Mouse (Mus musculus) heart, embryonic 13.5 days (tissue): ENCODE results near the gene Rab42. TPM values are rescaled to one million over a fixed set of nuclear protein-coding genes. Genes with fewer than 3 reads are reported as not detected.

Experiments used
- ATAC-seq: fragments of 200-750 bp; cut with Nextera tagmentation; 2 replicates; pipeline ENCODE4 v1.8.0; 2017; ENCODE audit warnings: moderate TSS enrichment; ENCODE audit not compliant: insufficient number of reproducible peaks, low FRiP score, low TSS enrichment; ENCODE audit errors: extremely low read depth
- H3K27ac ChIP-seq: fragments of 300-500 bp; sonication (generic); replicated peaks from 2 replicates; pipeline ENCODE4 v1.5.1; 2015; ENCODE audit warnings: moderate library complexity, mild to moderate bottlenecking, inconsistent platforms
- H3K27me3 ChIP-seq: fragments of 300-500 bp; sonication (generic); replicated peaks from 2 replicates; pipeline ENCODE4 v1.6.1; 2015; ENCODE audit warnings: mild to moderate bottlenecking, inconsistent platforms
- H3K36me3 ChIP-seq: fragments of 300-500 bp; sonication (generic); 2 replicates; pipeline ENCODE4 v1.6.1; 2015; ENCODE audit warnings: mild to moderate bottlenecking, inconsistent platforms
- H3K4me1 ChIP-seq: fragments of 300-500 bp; sonication (generic); 2 replicates; pipeline ENCODE4 v1.6.1; 2015; ENCODE audit warnings: inconsistent platforms
- H3K4me2 ChIP-seq: fragments of 300-500 bp; sonication (generic); 2 replicates; pipeline ENCODE4 v1.6.1; 2015; ENCODE audit warnings: inconsistent platforms, mild to moderate bottlenecking, moderate library complexity
- H3K4me3 ChIP-seq: fragments of 300-500 bp; sonication (generic); 2 replicates; pipeline ENCODE4 v1.5.1; 2015; ENCODE audit warnings: moderate library complexity, mild to moderate bottlenecking, inconsistent platforms
- H3K9ac ChIP-seq: fragments of 300-500 bp; sonication (generic); 2 replicates; pipeline ENCODE4 v1.6.1; 2015; ENCODE audit warnings: inconsistent platforms, mild to moderate bottlenecking, moderate library complexity
- H3K9me3 ChIP-seq: fragments of 300-500 bp; sonication (generic); 2 replicates; pipeline ENCODE4 v1.6.1; 2016; ENCODE audit warnings: inconsistent platforms
- WGBS: fragments of 180-500 bp; shearing (Covaris S2); methylation state at CpG from one replicate; pipeline ENCODE4 v1.1.7; 2015; ENCODE audit warnings: mixed read lengths; 5-methylcytosine and 5-hydroxymethylcytosine counted together
- polyA plus RNA-seq: library from polyadenylated mRNA; unstranded; fragments of >200 nt; fragmentation: Nextera tagmentation; extraction: Ambion mirVana; gene quantifications from 2 replicates; pipeline ENCODE4 v1.2.1, GENCODE M21; 2015

Gene Rab42
- polyA plus RNA-seq = 1.1 and 1.8 TPM in 2 replicates

GRCm38 (mm10) chr4:132302939-132303479 lies at the start of gene Rab42:
Gene Rab42, minus strand, starts transcription at chr4:132303385.
- Histone ChIP-seq H3K27me3 (no peaks in the 10 kb centered on the region), H3K4me2 (peak within 1 kb of the TSS; percentile 77), H3K4me1 (peaks cover 19% of the 10 kb centered on the region), H3K4me3 (peak within 1 kb of the TSS; percentile 62), H3K9me3 (no peaks in the 10 kb centered on the region), H3K9ac (peak within 1 kb of the TSS; percentile 80), H3K27ac (0 out of 2 replicates have a peak within 1 kb of the TSS, but pooled peaks have one; percentile 39), H3K36me3 (no peaks in the 10 kb centered on the region)
- peak; percentile 49; the same call in 1 of the 2 replicates for ATAC-seq
- WGBS = 1% methylated on average over 31 of the region's 31 CpGs

DNA sequence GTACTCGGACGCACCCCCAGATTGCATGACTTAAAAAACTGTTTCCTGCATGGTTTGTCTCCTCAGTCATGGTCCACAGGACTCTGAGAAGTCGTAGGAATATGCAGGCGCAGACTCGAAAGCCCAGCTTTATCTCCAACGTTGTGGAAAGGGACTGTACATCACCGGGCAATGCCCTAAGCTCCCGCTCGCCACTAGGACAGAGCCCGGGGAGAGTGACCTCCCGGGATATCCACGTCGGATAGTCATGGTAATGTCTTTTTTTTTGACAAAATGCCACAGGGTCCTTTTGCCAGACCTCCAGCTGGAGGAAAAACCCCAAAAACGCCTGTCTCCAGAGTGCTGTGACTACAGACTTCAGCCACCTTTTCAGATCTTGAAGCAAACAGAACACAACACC lies 49.6 kb upstream of the Rab42 start:
- H3K4me2 ChIP-seq = peak overlapping the region; percentile 88
- peaks cover 21% of the 10 kb centered on the region for H3K4me1 ChIP-seq
- no peaks in the 10 kb centered on the region for H3K9me3 ChIP-seq
- under 1% methylated on average over 14 of the region's 14 CpGs for WGBS
- H3K27ac ChIP-seq = peak overlapping the region; percentile 96
- H3K9ac ChIP-seq = peak overlapping the region; percentile 93
- no peak for ATAC-seq
- peaks cover 44% of the 10 kb centered on the region for H3K36me3 ChIP-seq
- H3K4me3 ChIP-seq = peak overlapping the region; percentile 77
- no peaks in the 10 kb centered on the region for H3K27me3 ChIP-seq

GRCm38 (mm10) chr4:132351401-132351800 lies 48.2 kb upstream of the Rab42 start:
- H3K36me3 ChIP-seq = peaks cover 32% of the 10 kb centered on the region
- 28% methylated on average over 1 of the region's 1 CpGs for WGBS
- no peaks in the 10 kb centered on the region for H3K9me3 ChIP-seq
- H3K4me3 ChIP-seq = peak overlapping the region; percentile 77
- peaks cover 21% of the 10 kb centered on the region for H3K4me1 ChIP-seq
- no peak for ATAC-seq
- H3K9ac ChIP-seq = peak overlapping the region; percentile 93
- no peaks in the 10 kb centered on the region for H3K27me3 ChIP-seq
- peak overlapping the region; percentile 88 for H3K4me2 ChIP-seq
- 0 out of 2 replicates have a peak overlapping the region, but pooled peaks have one; percentile 9 for H3K27ac ChIP-seq

DNA sequence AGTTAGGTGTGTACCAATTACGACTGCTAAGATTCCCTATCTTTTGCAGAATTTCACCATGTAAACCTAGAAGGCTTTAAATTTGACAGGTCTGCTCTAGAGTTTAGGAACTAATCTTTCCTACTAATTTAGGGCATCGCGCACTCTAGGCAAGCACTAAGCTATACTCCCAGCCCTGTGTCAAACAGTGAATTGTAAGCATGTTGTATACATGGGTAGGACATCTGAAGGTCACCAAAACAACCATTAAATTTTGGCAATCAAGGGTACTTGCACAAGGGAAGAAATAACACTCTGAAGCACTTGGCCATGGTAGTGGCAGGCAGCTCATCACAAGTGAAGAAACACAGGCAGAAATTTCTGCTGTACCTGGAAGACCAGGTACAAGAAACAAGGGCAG lies 47.7 kb upstream of the Rab42 start:
- peaks cover 26% of the 10 kb centered on the region for H3K36me3 ChIP-seq
- no peaks in the 10 kb centered on the region for H3K9me3 ChIP-seq
- no peak overlapping the region for H3K9ac ChIP-seq
- peaks cover 23% of the 10 kb centered on the region for H3K4me1 ChIP-seq
- ATAC-seq = no peak
- H3K4me2 ChIP-seq = no peak overlapping the region
- H3K27me3 ChIP-seq = no peaks in the 10 kb centered on the region
- no peak overlapping the region for H3K4me3 ChIP-seq
- 0 out of 2 replicates have a peak overlapping the region, but pooled peaks have one; percentile 5 for H3K27ac ChIP-seq
- WGBS = 69% methylated on average over 3 of the region's 3 CpGs

DNA sequence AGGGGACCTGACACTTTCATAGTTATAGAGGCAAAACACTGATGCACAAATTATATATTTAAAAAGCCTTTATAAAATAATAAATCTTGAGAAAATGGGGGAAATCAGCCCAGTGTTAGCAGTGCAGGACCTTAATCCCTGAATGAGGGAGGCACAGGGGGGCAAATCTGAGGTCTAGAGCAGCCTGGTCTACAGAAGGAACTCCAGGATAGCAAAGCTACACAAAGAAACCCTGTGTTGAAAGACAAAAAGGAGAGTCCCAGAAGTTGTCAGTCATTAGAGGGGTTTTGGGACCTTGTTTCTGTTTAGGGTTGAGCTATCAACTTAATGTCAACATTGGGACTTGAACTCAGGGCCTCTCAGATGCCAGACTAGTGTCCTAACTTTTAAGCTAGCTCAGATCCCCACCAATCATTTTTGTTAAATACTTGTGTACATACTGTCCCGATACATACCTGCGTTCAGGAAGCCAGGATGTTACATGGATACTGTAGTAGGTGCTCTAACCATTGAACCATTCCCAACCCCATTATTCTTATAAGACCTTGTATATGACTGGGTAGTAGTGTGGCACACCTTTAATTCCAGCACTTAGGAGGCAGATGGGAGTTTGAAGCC lies 47.0 kb upstream of the Rab42 start:
- Histone ChIP-seq H3K27me3 (no peaks in the 10 kb centered on the region), H3K36me3 (peaks cover 26% of the 10 kb centered on the region), H3K9me3 (no peaks in the 10 kb centered on the region), H3K9ac (no peak overlapping the region), H3K4me1 (peaks cover 25% of the 10 kb centered on the region), H3K4me2 (no peak overlapping the region), H3K4me3 (no peak overlapping the region), H3K27ac (no peak overlapping the region)
- 60% methylated on average over 2 of the region's 2 CpGs for WGBS
- ATAC-seq = no peak

DNA sequence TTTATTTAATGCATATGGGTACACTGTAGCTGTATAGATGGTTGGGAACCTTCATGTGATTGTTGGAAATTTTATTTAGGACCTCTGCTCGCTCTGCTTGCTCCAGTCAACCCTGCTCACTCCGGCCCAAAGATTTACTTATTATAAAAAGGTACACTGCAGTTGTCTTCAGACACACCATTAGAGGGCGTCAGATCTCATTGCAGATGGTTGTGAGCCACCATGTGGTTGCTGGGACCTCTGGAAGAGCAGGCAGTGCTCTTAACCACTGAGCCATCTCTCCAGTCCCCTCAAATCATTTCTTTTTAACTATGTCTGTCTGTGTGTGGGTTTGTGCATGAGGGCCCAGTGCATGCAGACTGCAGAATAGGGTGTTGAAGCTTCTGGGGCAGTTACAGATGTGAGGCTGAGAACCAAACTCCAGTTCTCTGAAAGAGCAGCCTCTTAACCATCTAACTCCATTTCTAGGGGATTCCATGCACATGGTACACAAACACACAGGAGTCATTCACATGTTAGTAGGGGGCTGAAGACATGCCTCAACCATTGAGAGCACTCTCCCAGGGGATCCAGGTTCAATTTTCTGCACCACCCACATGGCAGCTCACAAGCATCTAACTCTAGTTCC lies 46.4 kb upstream of the Rab42 start:
- no peak overlapping the region for H3K9ac ChIP-seq
- H3K36me3 ChIP-seq = peaks cover 26% of the 10 kb centered on the region
- WGBS = 48% methylated on average over 3 of the region's 3 CpGs
- H3K4me2 ChIP-seq = no peak overlapping the region
- H3K4me3 ChIP-seq = no peak overlapping the region
- H3K9me3 ChIP-seq = no peaks in the 10 kb centered on the region
- no peaks in the 10 kb centered on the region for H3K27me3 ChIP-seq
- peaks cover 29% of the 10 kb centered on the region for H3K4me1 ChIP-seq
- ATAC-seq = no peak
- H3K27ac ChIP-seq = no peak overlapping the region

GRCm38 (mm10) chr4:132346661-132347060 lies 43.5 kb upstream of the Rab42 start:
- no peaks in the 10 kb centered on the region for H3K9me3 ChIP-seq
- no peak overlapping the region for H3K4me2 ChIP-seq
- 49% methylated on average over 3 of the region's 3 CpGs for WGBS
- no peak overlapping the region for H3K9ac ChIP-seq
- peaks cover 23% of the 10 kb centered on the region for H3K36me3 ChIP-seq
- H3K4me1 ChIP-seq = peaks cover 37% of the 10 kb centered on the region
- no peaks in the 10 kb centered on the region for H3K27me3 ChIP-seq
- no peak overlapping the region for H3K4me3 ChIP-seq
- no peak for ATAC-seq
- 0 out of 2 replicates have a peak overlapping the region, but pooled peaks have one; percentile 8 for H3K27ac ChIP-seq

DNA sequence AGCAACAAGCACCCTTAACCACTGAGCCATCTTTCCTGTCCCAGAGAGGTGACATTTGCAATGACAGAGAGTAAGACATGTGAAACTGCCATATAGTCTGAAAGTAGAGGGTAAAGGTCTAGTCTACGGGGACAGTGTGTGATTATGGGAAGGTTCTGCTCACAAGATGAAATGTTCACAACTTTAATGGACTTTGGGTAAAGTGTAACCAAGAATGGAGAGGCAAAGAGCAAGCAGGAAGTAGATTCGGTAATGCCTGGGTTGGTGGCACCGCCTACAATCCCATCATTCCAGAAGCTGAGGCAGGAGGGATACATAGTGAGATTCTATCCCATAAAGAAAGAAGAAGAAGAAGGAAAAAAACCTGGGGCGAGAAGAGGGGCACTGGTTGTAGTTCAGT lies 43.1 kb upstream of the Rab42 start:
- Histone ChIP-seq H3K27me3 (no peaks in the 10 kb centered on the region), H3K4me1 (peaks cover 36% of the 10 kb centered on the region), H3K9me3 (no peaks in the 10 kb centered on the region), H3K27ac (0 out of 2 replicates have a peak overlapping the region, but pooled peaks have one; percentile 8), H3K9ac (no peak overlapping the region), H3K36me3 (peaks cover 19% of the 10 kb centered on the region), H3K4me2 (no peak overlapping the region), H3K4me3 (no peak overlapping the region)
- no peak for ATAC-seq
- 78% methylated on average over 4 of the region's 4 CpGs for WGBS

- ATAC-seq = no peak
- 44% methylated on average over 5 of the region's 5 CpGs for WGBS
- peak overlapping the region; percentile 98; the same call in 1 of the 2 replicates for H3K4me2 ChIP-seq
Measured at GRCm38 (mm10) chr4:132345843-132346212, 42.6 kb upstream of the Rab42 start.

GRCm38 (mm10) chr4:132345135-132345842 lies 42.1 kb upstream of the Rab42 start:
- under 1% methylated on average over 83 of the region's 83 CpGs for WGBS
- peak; percentile 83 for ATAC-seq
- peak overlapping the region; percentile 62; the same call in 1 of the 2 replicates for H3K27ac ChIP-seq
- H3K9ac ChIP-seq = peak overlapping the region; percentile 92
- H3K4me1 ChIP-seq = peaks cover 31% of the 10 kb centered on the region
- peak overlapping the region; percentile 98 for H3K4me2 ChIP-seq
- H3K9me3 ChIP-seq = no peaks in the 10 kb centered on the region
- peaks cover 14% of the 10 kb centered on the region for H3K36me3 ChIP-seq
- H3K27me3 ChIP-seq = no peaks in the 10 kb centered on the region
- H3K4me3 ChIP-seq = peak overlapping the region; percentile 90

More at GRCm38 (mm10) chr4:132345843-132346212, 42.6 kb upstream of the Rab42 start:
- H3K9ac ChIP-seq = peak overlapping the region; percentile 92; the same call in 1 of the 2 replicates
- H3K27me3 ChIP-seq = no peaks in the 10 kb centered on the region
- peak overlapping the region; percentile 90 for H3K4me3 ChIP-seq
- H3K27ac ChIP-seq = no peak overlapping the region
- peaks cover 31% of the 10 kb centered on the region for H3K4me1 ChIP-seq
- peaks cover 14% of the 10 kb centered on the region for H3K36me3 ChIP-seq
- no peaks in the 10 kb centered on the region for H3K9me3 ChIP-seq
